Mouse (Mus musculus): ENCODE results near the gene Mlph. TPM values are rescaled to one million over a fixed set of nuclear protein-coding genes. Genes with fewer than 3 reads are reported as not detected.

Mlph gene
- total and polyA plus RNA-seq, 3 experiments, result not detected

DNA sequence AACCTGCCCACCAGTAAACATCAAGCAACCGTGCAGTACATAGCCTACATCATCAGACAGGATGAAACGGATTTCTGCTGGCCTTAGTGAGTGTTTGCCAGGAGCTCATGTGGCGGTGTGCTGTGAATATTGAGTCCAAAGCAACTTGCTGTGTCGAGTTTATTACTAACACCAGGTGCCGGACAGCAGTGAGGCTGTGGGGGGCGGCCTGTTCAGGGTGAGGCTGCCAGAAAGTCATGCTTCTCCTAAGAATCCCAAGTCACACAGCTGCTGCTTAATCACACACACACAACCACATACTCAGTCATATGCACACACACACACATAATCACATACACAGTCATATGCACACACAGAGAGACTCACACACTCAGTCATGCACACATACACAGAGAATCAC is 1.7 kb upstream of the Mlph start:
- no peak overlapping the region for H3K4me3 ChIP-seq (ENCODE audit: control insufficient read depth in 1 of 2, insufficient read depth in 1 of 2, low read depth in 2 of 2, low read length in 2 of 2)
- H3K9ac ChIP-seq (ENCODE audit: control insufficient read depth, low read depth, low read length, poor library complexity, severe bottlenecking), result no peak overlapping the region
- no peaks in the 10 kb centered on the region for H3K4me1 ChIP-seq (ENCODE audit: control insufficient read depth in 1 of 2, insufficient read depth in 2 of 2, low read length in 2 of 2)
- no peaks in the 10 kb centered on the region for H3K27me3 ChIP-seq (ENCODE audit: control insufficient read depth in 1 of 2, insufficient read depth in 2 of 2, low read length in 2 of 2)
- H3K79me2 ChIP-seq (ENCODE audit: control insufficient read depth, insufficient read depth, low read length, poor library complexity), result no peaks in the 10 kb centered on the region
- H3K9me3 ChIP-seq (replicated peaks; ENCODE audit: insufficient read depth, low read length), result no peaks in the 10 kb centered on the region
- H3K27ac ChIP-seq (ENCODE audit: control insufficient read depth, low read depth, low read length), result no peak overlapping the region
- TF ChIP-seq MXI1 (IDR thresholded peaks at IDR 0.05; ENCODE audit: low read depth, low read length) (no peak), POLR2AphosphoS5 (IDR thresholded peaks at IDR 0.05; ENCODE audit: borderline replicate concordance, low read depth, low read length) (no peak), POLR2A (IDR thresholded peaks at IDR 0.05; ENCODE audit: control insufficient read depth in 1 of 2, insufficient read depth in 1 of 2, low read depth in 1 of 2, low read length in 2 of 2, poor library complexity in 1 of 2) (no peak), POLR2AphosphoS2 (IDR thresholded peaks at IDR 0.05; ENCODE audit: low read length) (no peak), SIN3A (IDR thresholded peaks at IDR 0.05; ENCODE audit: low read length) (no peak)
- DNase-seq (ENCODE audit: low read depth, low spot score), result no peak
- no peaks in the 10 kb centered on the region for H3K36me3 ChIP-seq (ENCODE audit: control insufficient read depth in 1 of 2, insufficient read depth in 2 of 2, low read length in 2 of 2)

DNA sequence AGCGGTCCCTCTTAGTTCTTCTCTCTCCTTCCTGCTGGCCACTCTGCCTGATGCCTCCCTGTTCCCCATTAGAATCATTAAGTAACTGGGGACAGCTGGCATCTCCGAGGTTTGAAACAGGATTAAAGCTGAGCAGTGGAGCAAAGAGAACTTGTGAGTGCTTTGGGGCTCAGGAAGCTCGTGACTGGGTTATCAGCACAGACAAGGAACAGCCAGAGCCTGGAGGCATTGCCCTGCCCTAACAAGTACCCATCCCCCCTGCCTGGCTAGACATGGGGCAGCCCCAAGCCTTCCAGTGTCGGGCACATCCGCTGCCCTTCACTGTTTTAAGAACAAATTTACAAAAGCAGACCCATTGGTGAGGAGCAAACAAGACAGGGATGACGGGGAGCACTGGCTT is 2.6 kb downstream of the Mlph start:
- H3K4me3 ChIP-seq (ENCODE audit: control insufficient read depth in 1 of 2, insufficient read depth in 1 of 2, low read depth in 2 of 2, low read length in 2 of 2), result no peak overlapping the region
- DNase-seq (ENCODE audit: low read depth, low spot score), result no peak
- no peaks in the 10 kb centered on the region for H3K4me1 ChIP-seq (ENCODE audit: control insufficient read depth in 1 of 2, insufficient read depth in 2 of 2, low read length in 2 of 2)
- H3K9me3 ChIP-seq (replicated peaks; ENCODE audit: insufficient read depth, low read length), result no peaks in the 10 kb centered on the region
- no peaks in the 10 kb centered on the region for H3K36me3 ChIP-seq (ENCODE audit: control insufficient read depth in 1 of 2, insufficient read depth in 2 of 2, low read length in 2 of 2)
- H3K27ac ChIP-seq (ENCODE audit: control insufficient read depth, low read depth, low read length), result no peak overlapping the region
- H3K27me3 ChIP-seq (ENCODE audit: control insufficient read depth in 1 of 2, insufficient read depth in 2 of 2, low read length in 2 of 2), result no peaks in the 10 kb centered on the region
- no peak overlapping the region for H3K9ac ChIP-seq (ENCODE audit: control insufficient read depth, low read depth, low read length, poor library complexity, severe bottlenecking)
- no peaks in the 10 kb centered on the region for H3K79me2 ChIP-seq (ENCODE audit: control insufficient read depth, insufficient read depth, low read length, poor library complexity)
- TF ChIP-seq GABPA (IDR thresholded peaks at IDR 0.05; ENCODE audit: low read depth, low read length) (no peak), HCFC1 (IDR thresholded peaks at IDR 0.05; ENCODE audit: low read depth, low read length) (no peak), ETS1 (IDR thresholded peaks at IDR 0.05; ENCODE audit: low read depth, low read length) (no peak), ZKSCAN1 (IDR thresholded peaks at IDR 0.05; ENCODE audit: low read depth, low read length) (no peak), MEF2A (IDR thresholded peaks at IDR 0.05; ENCODE audit: extremely low read depth, insufficient replicate concordance, low read depth, low read length, poor library complexity, severe bottlenecking) (no peak), MXI1 (IDR thresholded peaks at IDR 0.05; ENCODE audit: low read depth, low read length) (no peak), ZC3H11A (IDR thresholded peaks at IDR 0.05; ENCODE audit: low read depth, low read length) (no peak), MYC (IDR thresholded peaks at IDR 0.05; ENCODE audit: low read depth, low read length) (no peak), POLR2AphosphoS2 (IDR thresholded peaks at IDR 0.05; ENCODE audit: low read length) (no peak), ZNF384 (IDR thresholded peaks at IDR 0.05; ENCODE audit: low read depth, low read length) (no peak), NRF1 (IDR thresholded peaks at IDR 0.05; ENCODE audit: insufficient read depth, low read depth, low read length, poor library complexity, severe bottlenecking) (no peak), E2F4 (IDR thresholded peaks at IDR 0.05; ENCODE audit: borderline replicate concordance, low read depth, low read length) (no peak), SIN3A (IDR thresholded peaks at IDR 0.05; ENCODE audit: low read length) (no peak), EP300 (IDR thresholded peaks at IDR 0.05; ENCODE audit: low read depth in 1 of 2, low read length in 2 of 2) (no peak), POLR2AphosphoS5 (IDR thresholded peaks at IDR 0.05; ENCODE audit: borderline replicate concordance, low read depth, low read length) (no peak), POLR2A (IDR thresholded peaks at IDR 0.05; ENCODE audit: control insufficient read depth in 1 of 2, insufficient read depth in 1 of 2, low read depth in 1 of 2, low read length in 2 of 2, poor library complexity in 1 of 2) (no peak)

Data from MEL (cell line).